Mouse (Mus musculus) midbrain, embryonic 10.5 days (tissue): ENCODE results near the gene Cdc42bpg. TPM values are rescaled to one million over a fixed set of nuclear protein-coding genes. Genes with fewer than 3 reads are reported as not detected.
"Not testable (repeated sequence)": the region's sequence is repeated elsewhere in the genome, so short reads cannot be mapped to it uniquely, and the experiment has no call there.

Source experiments
- DNase-seq: peaks from one replicate; pipeline ENCODE4 v3.0.0-alpha.2; 2017; ENCODE audit warnings: low spot score
- H3K27ac ChIP-seq: fragments of 300-500 bp; sonication (generic); replicated peaks from 2 replicates; pipeline ENCODE4 v1.5.1; 2016; ENCODE audit warnings: mild to moderate bottlenecking
- H3K27me3 ChIP-seq: fragments of 300-500 bp; sonication (generic); 2 replicates; pipeline ENCODE4 v1.6.1; 2016; ENCODE audit warnings: low read depth, mild to moderate bottlenecking; ENCODE audit not compliant: poor library complexity, severe bottlenecking
- H3K36me3 ChIP-seq: fragments of 300-500 bp; sonication (generic); 2 replicates; pipeline ENCODE4 v1.6.1; 2016; ENCODE audit warnings: mild to moderate bottlenecking, moderate library complexity
- H3K4me1 ChIP-seq: fragments of 300-500 bp; sonication (generic); 2 replicates; pipeline ENCODE4 v1.6.1; 2016
- H3K4me3 ChIP-seq: fragments of 300-500 bp; sonication (generic); 2 replicates; pipeline ENCODE4 v1.5.1; 2016; ENCODE audit warnings: mild to moderate bottlenecking, moderate library complexity
- H3K9me3 ChIP-seq: fragments of 300-500 bp; sonication (generic); replicated peaks from 2 replicates; pipeline ENCODE4 v1.6.1; 2016; ENCODE audit warnings: mild to moderate bottlenecking
- WGBS: fragments of 180-500 bp; shearing (Covaris S2); methylation state at CpG from one replicate; pipeline ENCODE4 v1.1.7; 2016; 5-methylcytosine and 5-hydroxymethylcytosine counted together
- polyA plus RNA-seq: library from polyadenylated mRNA; unstranded; fragments of >200 nt; fragmentation: Nextera tagmentation; extraction: Ambion mirVana; gene quantifications from 2 replicates; pipeline ENCODE4 v1.2.1, GENCODE M21; 2016

Cdc42bpg gene
- polyA plus RNA-seq, 1 experiment from 2014 or later = 0.11 TPM

DNA sequence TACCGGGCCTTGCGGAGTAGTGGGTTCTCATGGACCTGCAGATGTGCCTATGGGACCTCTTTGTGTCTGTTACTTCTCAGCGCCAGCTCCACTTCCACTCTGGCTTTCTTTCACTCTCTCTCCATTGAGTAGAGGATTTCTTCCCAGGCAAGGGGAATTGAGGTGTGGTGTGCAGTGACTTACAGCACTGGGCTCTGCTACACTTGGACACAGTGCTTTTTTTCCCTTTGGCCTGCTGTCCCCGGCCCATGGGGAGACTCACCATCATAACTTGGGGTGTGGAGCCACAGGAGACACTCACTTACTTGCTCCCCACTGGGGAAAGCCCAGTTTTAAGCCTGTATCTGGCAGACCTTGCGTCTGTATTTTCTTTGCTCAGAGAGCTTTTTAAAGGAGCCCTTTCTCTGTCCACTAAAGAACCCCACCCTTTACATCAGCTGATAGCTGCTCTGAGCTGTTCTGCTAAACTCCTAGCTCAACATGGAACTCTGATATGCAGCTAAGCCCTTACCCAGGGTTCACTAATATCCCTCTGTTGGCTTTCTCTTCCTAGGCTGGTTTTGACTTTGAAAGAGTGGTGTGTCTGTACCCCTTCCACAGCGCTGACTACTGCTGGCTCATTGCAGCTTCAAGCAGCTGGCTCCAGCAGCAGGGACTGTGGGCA lies 26.6 kb upstream of the Cdc42bpg start:
- H3K36me3 ChIP-seq = peaks cover 57% of the 10 kb centered on the region
- H3K27me3 ChIP-seq = no peaks in the 10 kb centered on the region
- peak overlapping the region; percentile 46 for H3K27ac ChIP-seq
- H3K4me1 ChIP-seq = peaks cover 48% of the 10 kb centered on the region
- 86% methylated on average over 6 of the region's 6 CpGs for WGBS
- no peaks in the 10 kb centered on the region for H3K9me3 ChIP-seq
- DNase-seq = no peak
- H3K4me3 ChIP-seq = peak overlapping the region; percentile 91

DNA sequence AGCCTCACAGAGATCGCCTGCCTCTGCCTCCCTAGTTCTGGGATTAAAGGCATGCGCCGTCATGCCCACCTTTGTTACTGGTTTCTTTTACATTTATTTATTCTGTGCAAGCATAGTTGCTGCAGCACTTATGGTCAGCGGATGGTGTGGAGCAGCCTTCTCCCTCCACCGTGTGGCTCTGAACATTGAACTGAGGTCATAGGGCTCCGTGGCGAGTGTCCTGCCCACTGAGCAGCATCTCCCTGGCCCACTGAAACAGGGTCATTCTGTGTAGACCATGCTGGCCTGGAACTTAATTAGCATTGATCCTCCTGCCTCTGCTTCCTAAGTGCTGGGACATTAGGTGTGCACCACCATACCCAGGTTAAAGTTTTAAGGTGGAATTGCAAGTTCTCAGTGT lies 25.7 kb upstream of the Cdc42bpg start:
- DNase-seq = no peak
- Histone ChIP-seq H3K4me1 (peaks cover 40% of the 10 kb centered on the region), H3K9me3 (no peaks in the 10 kb centered on the region), H3K36me3 (peaks cover 67% of the 10 kb centered on the region), H3K27ac (no peak overlapping the region), H3K27me3 (no peaks in the 10 kb centered on the region), H3K4me3 (0 out of 2 replicates have a peak overlapping the region, but pooled peaks have one; percentile 5)
- WGBS = 91% methylated on average over 7 of the region's 7 CpGs

GRCm38 (mm10) chr19:6281122-6282020 lies 24.9 kb upstream of the Cdc42bpg start:
- H3K4me3 ChIP-seq = no peak overlapping the region
- H3K27ac ChIP-seq = no peak overlapping the region
- H3K4me1 ChIP-seq = peaks cover 32% of the 10 kb centered on the region
- no peaks in the 10 kb centered on the region for H3K27me3 ChIP-seq
- H3K9me3 ChIP-seq = no peaks in the 10 kb centered on the region
- no peak for DNase-seq
- peaks cover 75% of the 10 kb centered on the region for H3K36me3 ChIP-seq
- WGBS = 90% methylated on average over 14 of the region's 14 CpGs

DNA sequence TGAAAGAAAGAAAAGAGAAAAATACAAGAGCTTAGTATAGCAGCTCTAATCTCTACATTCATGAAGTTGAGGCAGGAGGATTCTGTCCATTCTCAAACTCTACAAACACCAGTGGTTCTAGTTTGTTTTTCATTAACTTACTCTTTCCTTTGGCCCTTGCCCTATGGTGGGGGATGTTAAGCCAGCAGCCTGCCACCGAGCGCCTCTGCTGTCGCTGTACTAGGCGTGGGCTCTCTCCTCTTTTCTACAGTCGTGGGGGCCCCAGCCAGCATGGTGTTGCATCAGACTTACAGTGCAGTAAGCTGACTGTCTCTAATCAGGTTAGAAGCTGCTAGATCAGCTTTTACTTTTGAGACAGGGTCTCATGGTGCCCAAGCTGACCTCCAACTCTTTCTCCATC lies 23.3 kb upstream of the Cdc42bpg start:
- Histone ChIP-seq H3K4me3 (no peak overlapping the region), H3K27ac (no peak overlapping the region), H3K4me1 (peaks cover 29% of the 10 kb centered on the region), H3K9me3 (no peaks in the 10 kb centered on the region), H3K27me3 (no peaks in the 10 kb centered on the region), H3K36me3 (peaks cover 89% of the 10 kb centered on the region)
- no peak for DNase-seq
- 88% methylated on average over 5 of the region's 5 CpGs for WGBS

DNA sequence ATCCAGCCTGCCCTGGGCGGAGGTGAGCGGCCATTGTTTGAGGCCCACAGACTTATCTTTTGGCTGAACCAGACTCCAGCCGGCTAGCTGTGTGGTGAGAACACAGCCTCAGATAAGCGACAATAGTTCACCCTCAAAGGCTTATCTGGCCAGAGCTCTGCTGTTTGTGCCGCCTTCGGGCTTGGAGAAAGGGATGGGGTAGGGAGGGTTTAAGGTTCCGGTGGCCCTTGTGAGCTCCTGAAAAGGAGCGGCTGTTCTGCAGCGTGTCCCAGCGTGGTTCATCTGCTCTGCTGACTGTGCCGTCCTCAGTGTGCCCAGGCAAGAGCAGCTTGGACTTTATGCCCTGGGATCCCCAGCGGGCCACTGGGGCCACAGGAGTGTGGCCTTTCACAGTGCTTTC lies 21.8 kb upstream of the Cdc42bpg start:
- WGBS = 87% methylated on average over 12 of the region's 12 CpGs
- H3K36me3 ChIP-seq = peaks cover 95% of the 10 kb centered on the region

DNA sequence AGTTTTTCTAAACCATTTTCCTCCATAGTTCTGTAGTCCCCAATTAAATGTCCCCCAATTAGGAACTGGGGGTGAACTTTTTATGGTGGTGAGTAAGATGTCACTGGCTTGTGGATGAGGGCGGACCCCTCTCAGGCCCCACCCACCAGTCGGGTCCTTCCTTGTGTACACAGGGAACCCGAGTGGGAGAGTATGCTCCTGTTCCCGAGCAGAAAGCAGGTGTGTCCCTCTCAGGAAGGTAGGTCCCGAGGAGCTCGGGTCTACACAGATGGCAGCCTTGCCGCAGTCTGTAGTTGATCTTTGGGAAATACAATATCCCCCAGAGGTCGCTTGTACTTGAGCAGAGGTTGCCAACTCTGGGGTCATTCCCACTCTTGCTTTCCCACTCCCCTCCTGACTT lies 21.0 kb upstream of the Cdc42bpg start:
- no peaks in the 10 kb centered on the region for H3K9me3 ChIP-seq
- H3K36me3 ChIP-seq = peaks cover 95% of the 10 kb centered on the region
- H3K27ac ChIP-seq = 0 out of 2 replicates have a peak overlapping the region, but pooled peaks have one; percentile 1

More for the DNA sequence above, 21.8 kb upstream of the Cdc42bpg start:
- 0 out of 2 replicates have a peak overlapping the region, but pooled peaks have one; percentile 13 for H3K27ac ChIP-seq
- no peaks in the 10 kb centered on the region for H3K9me3 ChIP-seq
- no peak overlapping the region for H3K4me3 ChIP-seq
- no peaks in the 10 kb centered on the region for H3K27me3 ChIP-seq
- H3K4me1 ChIP-seq = peaks cover 17% of the 10 kb centered on the region
- DNase-seq = no peak

DNA sequence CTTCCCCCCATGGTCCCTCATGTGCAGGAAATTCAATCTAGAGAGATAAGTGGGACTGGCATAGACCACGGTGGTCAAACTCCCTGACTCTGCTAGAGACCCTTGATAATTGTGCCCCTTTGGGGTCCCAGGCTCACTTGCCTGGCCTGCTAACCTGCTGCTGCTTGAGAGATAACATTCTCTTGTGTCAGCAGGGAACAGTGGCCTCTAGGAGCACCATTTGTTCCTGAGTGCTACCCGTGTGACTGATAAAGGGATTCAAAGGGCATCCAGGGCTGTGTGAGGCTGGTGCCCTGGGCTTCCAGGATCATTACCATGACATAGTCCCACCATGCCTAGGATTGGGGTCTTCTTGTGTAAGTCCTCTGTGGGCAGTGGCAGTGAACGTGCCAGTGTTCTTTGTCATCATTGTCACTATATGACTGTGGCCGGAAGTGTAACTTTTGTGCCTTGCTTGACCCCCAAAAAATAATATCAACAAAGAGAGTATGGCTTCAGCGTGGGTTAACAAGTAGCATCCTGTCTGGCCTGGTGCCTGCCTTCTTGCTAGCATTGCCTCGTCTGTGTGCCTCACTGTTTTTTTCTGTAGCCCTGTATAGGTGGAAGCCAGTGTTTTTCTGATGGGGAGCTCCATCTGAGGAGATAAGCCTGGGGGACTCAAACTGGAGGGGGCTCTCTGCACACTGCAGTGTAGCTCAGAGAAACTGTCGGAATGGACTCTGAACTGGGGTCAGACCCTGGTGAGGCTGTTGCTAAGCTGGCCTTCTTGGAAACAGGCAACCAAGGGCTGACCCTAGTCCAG lies 20.4 kb upstream of the Cdc42bpg start:
- H3K27ac ChIP-seq = peak overlapping the region; percentile 1; the same call in 1 of the 2 replicates
- H3K4me3 ChIP-seq = no peak overlapping the region
- no peaks in the 10 kb centered on the region for H3K27me3 ChIP-seq
- 84% methylated on average over 7 of the region's 7 CpGs for WGBS
- no peak for DNase-seq
- peaks cover 92% of the 10 kb centered on the region for H3K36me3 ChIP-seq
- H3K4me1 ChIP-seq = peaks cover 10% of the 10 kb centered on the region; the same call in 1 of the 2 replicates
- no peaks in the 10 kb centered on the region for H3K9me3 ChIP-seq

More for the DNA sequence above, 21.0 kb upstream of the Cdc42bpg start:
- H3K4me3 ChIP-seq = no peak overlapping the region
- 85% methylated on average over 8 of the region's 8 CpGs for WGBS
- H3K4me1 ChIP-seq = peaks cover 10% of the 10 kb centered on the region; the same call in 1 of the 2 replicates
- DNase-seq = no peak
- no peaks in the 10 kb centered on the region for H3K27me3 ChIP-seq

GRCm38 (mm10) chr19:6286434-6287401 lies 19.5 kb upstream of the Cdc42bpg start:
- Histone ChIP-seq H3K36me3 (peaks cover 92% of the 10 kb centered on the region), H3K4me3 (no peak overlapping the region), H3K27ac (peak overlapping the region; percentile 57), H3K4me1 (peaks cover 16% of the 10 kb centered on the region; the same call in 1 of the 2 replicates), H3K27me3 (no peaks in the 10 kb centered on the region), H3K9me3 (no peaks in the 10 kb centered on the region)
- WGBS = 94% methylated on average over 19 of the region's 19 CpGs
- DNase-seq = no peak

GRCm38 (mm10) chr19:6288236-6288894 lies 17.9 kb upstream of the Cdc42bpg start:
- Histone ChIP-seq H3K4me3 (no peak overlapping the region), H3K27ac (0 out of 2 replicates have a peak overlapping the region, but pooled peaks have one; percentile 17), H3K4me1 (peaks cover 16% of the 10 kb centered on the region; the same call in 1 of the 2 replicates), H3K27me3 (no peaks in the 10 kb centered on the region), H3K9me3 (no peaks in the 10 kb centered on the region), H3K36me3 (peaks cover 92% of the 10 kb centered on the region)
- DNase-seq = no peak
- WGBS = 87% methylated on average over 13 of the region's 13 CpGs

DNA sequence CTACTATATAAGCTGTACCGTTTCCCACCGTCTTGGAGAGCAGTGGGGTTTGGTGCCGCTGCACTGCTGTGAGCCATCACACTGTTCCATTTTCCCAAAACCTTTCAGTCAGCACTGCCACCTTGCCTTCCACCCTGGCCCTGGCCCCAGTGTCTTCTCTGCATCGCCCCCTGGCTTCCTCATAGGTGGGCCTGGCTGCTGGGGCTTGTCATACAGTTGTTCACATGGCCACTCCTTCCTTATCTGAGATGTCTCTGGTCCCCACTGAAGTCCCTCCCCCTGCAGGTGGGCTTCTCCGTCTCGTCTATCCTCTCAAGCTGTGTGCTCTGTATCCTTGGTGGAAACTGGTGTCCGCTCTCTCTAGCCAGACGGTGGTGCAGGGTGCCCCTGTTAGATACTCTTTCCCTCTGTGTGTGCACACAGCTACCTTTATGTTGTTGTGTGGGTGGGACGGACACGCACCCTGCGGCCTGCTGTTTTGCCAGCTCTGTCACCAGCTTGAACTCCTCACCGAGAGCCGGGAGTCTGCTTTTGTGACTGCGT lies 16.5 kb upstream of the Cdc42bpg start:
- H3K9me3 ChIP-seq = no peaks in the 10 kb centered on the region
- WGBS = 92% methylated on average over 14 of the region's 14 CpGs
- H3K27ac ChIP-seq = no peak overlapping the region

GRCm38 (mm10) chr19:6290720-6291116 lies 15.5 kb upstream of the Cdc42bpg start:
- Histone ChIP-seq H3K27ac (0 out of 2 replicates have a peak overlapping the region, but pooled peaks have one; percentile 63), H3K4me1 (peaks cover 16% of the 10 kb centered on the region; the same call in 1 of the 2 replicates), H3K36me3 (peaks cover 92% of the 10 kb centered on the region), H3K4me3 (0 out of 2 replicates have a peak overlapping the region, but pooled peaks have one; percentile 7)
- 91% methylated on average over 5 of the region's 6 CpGs for WGBS
- not testable (repeated sequence) for H3K9me3 ChIP-seq, H3K27me3 ChIP-seq, DNase-seq

More for the DNA sequence above, 16.5 kb upstream of the Cdc42bpg start:
- Histone ChIP-seq H3K36me3 (peaks cover 92% of the 10 kb centered on the region), H3K4me3 (no peak overlapping the region), H3K27me3 (no peaks in the 10 kb centered on the region), H3K4me1 (peaks cover 16% of the 10 kb centered on the region; the same call in 1 of the 2 replicates)
- no peak for DNase-seq
